Mouse (Mus musculus) hindbrain, embryonic 16.5 days (tissue): ENCODE data around the gene Tmcc1. TPM values are rescaled to one million over a fixed set of nuclear protein-coding genes. Genes with fewer than 3 reads are reported as not detected.
"Not testable (repeated sequence)": the region's sequence is repeated elsewhere in the genome, so short reads cannot be mapped to it uniquely, and the experiment has no call there.

Experiments
- ATAC-seq: fragments of 200-750 bp; cut with Nextera tagmentation; 2 replicates; pipeline ENCODE4 v1.8.0; 2017; ENCODE audit warnings: moderate TSS enrichment, moderate library complexity
- H3K27ac ChIP-seq: fragments of 300-500 bp; sonication (generic); 2 replicates; pipeline ENCODE4 v1.5.1; 2014; ENCODE audit warnings: low read depth, mild to moderate bottlenecking, control low read depth, low read length, moderate library complexity
- H3K27me3 ChIP-seq: fragments of 300-500 bp; sonication (generic); replicated peaks from 2 replicates; pipeline ENCODE4 v1.6.1; 2014; ENCODE audit warnings: low read length; ENCODE audit not compliant: control insufficient read depth, insufficient read depth
- H3K36me3 ChIP-seq: fragments of 300-500 bp; sonication (generic); 2 replicates; pipeline ENCODE4 v1.6.1; 2014; ENCODE audit warnings: mild to moderate bottlenecking, low read length, moderate library complexity, mixed read lengths; ENCODE audit not compliant: control insufficient read depth, insufficient read depth
- H3K4me1 ChIP-seq: fragments of 300-500 bp; sonication (generic); 2 replicates; pipeline ENCODE4 v1.6.1; 2014; ENCODE audit warnings: low read depth, low read length; ENCODE audit not compliant: control insufficient read depth, insufficient read depth
- H3K4me2 ChIP-seq: fragments of 300-500 bp; sonication (generic); 2 replicates; pipeline ENCODE4 v1.6.1; 2014; ENCODE audit warnings: mild to moderate bottlenecking, low read length, control low read depth, moderate library complexity
- H3K4me3 ChIP-seq: fragments of 300-500 bp; sonication (generic); 2 replicates; pipeline ENCODE4 v1.5.1; 2014; ENCODE audit warnings: mild to moderate bottlenecking, low read length, control low read depth, moderate library complexity
- H3K9ac ChIP-seq: fragments of 300-500 bp; sonication (generic); 2 replicates; pipeline ENCODE4 v1.6.1; 2014; ENCODE audit warnings: low read depth, mild to moderate bottlenecking, control low read depth, low read length, moderate library complexity
- H3K9me3 ChIP-seq: fragments of 300-500 bp; sonication (generic); 2 replicates; pipeline ENCODE4 v1.6.1; 2014; ENCODE audit warnings: mild to moderate bottlenecking, low read length, moderate library complexity; ENCODE audit not compliant: control insufficient read depth
- WGBS: fragments of 180-500 bp; shearing (Covaris S2); extraction: QIAGEN DNeasy Blood & Tissue Kit; methylation state at CpG from one replicate; pipeline ENCODE4 v1.1.7; 2014; 5-methylcytosine and 5-hydroxymethylcytosine counted together
- polyA plus RNA-seq: library from polyadenylated mRNA; unstranded; fragments of >200 nt; fragmentation: Nextera tagmentation; extraction: Ambion mirVana; gene quantifications from 2 replicates; pipeline ENCODE4 v1.2.1, GENCODE M21; 2015

Tmcc1 gene
- polyA plus RNA-seq, 1 experiment from 2014 or later = 23.4 TPM

GRCm38 (mm10) chr6:116173511-116174099 lies 19.7 kb downstream of the Tmcc1 start:
- H3K4me3 ChIP-seq, H3K9me3 ChIP-seq, H3K27ac ChIP-seq, H3K4me2 ChIP-seq, H3K27me3 ChIP-seq, H3K36me3 ChIP-seq, ATAC-seq, H3K4me1 ChIP-seq, H3K9ac ChIP-seq: not testable (repeated sequence)
- WGBS = 70% methylated on average over 37 of the region's 37 CpGs

DNA sequence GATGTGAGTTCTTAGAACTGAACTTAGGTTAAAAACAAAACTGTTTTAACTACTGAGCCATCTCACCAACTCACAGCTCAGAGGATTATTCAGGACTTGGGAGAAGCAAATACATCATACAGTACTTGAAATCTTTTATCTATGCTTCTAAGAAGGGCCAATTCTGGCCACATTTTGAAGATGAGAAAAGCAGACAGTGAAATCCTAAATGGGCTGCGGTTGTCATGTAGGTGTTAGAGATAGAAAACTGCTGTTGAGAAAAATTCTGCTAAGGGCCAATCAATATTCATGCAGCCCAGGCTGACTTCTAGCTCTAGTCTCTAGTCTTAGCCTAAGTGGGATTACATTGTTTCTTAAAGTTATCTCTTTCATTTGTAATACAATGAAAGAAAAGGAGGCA lies 26.9 kb downstream of the Tmcc1 start:
- Histone ChIP-seq H3K27me3 (no peaks in the 10 kb centered on the region), H3K9ac (no peak overlapping the region), H3K4me1 (no peaks in the 10 kb centered on the region), H3K36me3 (0 out of 2 replicates have a peak, but pooled peaks cover 2% of the 10 kb centered on the region), H3K4me3 (no peak overlapping the region), H3K4me2 (no peak overlapping the region), H3K27ac (no peak overlapping the region), H3K9me3 (no peaks in the 10 kb centered on the region)
- no peak for ATAC-seq
- 93% methylated on average over 1 of the region's 1 CpGs for WGBS

DNA sequence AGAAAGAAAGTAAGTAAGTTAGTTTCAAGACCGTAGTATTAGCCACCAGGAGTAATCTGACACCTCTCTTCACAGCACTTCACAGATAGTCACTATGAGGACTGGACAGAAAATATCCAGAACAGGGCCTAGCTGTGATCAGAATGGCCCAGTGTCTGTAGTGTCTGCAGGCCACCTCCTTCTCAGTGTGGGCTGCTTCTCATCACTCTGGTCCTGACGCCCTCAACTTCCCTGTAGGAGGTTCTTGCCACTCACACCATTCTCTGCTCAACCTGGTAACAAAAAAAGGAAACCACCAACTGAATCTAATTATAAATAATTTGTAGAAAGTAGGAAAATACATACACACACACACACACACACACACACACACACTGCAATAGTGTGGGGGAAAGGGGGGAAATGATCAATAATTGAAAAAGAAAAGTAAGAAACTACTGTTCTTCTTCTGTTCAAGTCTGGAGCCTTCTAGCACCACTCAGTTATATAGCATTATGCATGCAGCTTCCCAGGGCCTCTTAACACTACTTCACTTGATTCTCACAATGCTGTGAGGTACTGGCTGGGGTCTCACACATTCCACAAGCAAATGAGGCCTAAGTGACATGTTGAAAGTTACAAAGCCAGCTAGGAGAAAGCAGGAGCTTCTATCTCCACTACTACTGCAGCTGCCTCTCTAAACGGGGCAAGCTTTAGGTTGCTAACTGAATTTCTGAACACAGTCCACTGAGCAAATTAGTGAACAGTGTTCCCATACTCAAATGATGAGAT lies 38.2 kb downstream of the Tmcc1 start:
- Histone ChIP-seq H3K4me1 (no peaks in the 10 kb centered on the region; the same call in 1 of the 2 replicates), H3K27ac (no peak overlapping the region), H3K9me3 (no peaks in the 10 kb centered on the region), H3K27me3 (no peaks in the 10 kb centered on the region), H3K4me2 (no peak overlapping the region), H3K36me3 (no peaks in the 10 kb centered on the region), H3K4me3 (no peak overlapping the region), H3K9ac (no peak overlapping the region)
- ATAC-seq = no peak
- WGBS = 16% methylated on average over 3 of the region's 3 CpGs

DNA sequence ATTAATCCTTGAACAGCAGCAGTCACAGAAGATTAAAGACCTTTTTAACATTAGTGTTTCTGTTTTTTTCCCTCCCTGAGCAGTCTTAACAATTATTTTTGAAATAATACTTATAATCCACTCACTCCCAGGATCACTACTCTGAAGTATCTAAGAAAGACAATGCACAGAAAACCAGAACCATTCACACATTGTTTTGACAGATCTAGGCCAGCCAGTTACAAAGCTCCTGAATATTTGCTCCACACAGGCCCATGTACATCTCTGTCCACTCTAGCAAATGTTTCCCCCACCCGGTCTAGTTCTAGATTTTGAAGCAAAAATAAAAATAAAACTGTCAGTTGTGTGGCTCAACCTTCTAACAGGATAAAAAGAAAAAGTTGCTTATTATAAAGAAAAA lies 45.9 kb downstream of the Tmcc1 start:
- H3K9me3 ChIP-seq = no peaks in the 10 kb centered on the region
- H3K36me3 ChIP-seq = no peaks in the 10 kb centered on the region
- H3K9ac ChIP-seq = no peak overlapping the region
- WGBS = 83% methylated on average over 1 of the region's 1 CpGs
- H3K4me1 ChIP-seq = no peaks in the 10 kb centered on the region
- H3K27ac ChIP-seq = no peak overlapping the region
- no peak for ATAC-seq
- no peaks in the 10 kb centered on the region for H3K27me3 ChIP-seq
- no peak overlapping the region for H3K4me3 ChIP-seq
- no peak overlapping the region for H3K4me2 ChIP-seq

DNA sequence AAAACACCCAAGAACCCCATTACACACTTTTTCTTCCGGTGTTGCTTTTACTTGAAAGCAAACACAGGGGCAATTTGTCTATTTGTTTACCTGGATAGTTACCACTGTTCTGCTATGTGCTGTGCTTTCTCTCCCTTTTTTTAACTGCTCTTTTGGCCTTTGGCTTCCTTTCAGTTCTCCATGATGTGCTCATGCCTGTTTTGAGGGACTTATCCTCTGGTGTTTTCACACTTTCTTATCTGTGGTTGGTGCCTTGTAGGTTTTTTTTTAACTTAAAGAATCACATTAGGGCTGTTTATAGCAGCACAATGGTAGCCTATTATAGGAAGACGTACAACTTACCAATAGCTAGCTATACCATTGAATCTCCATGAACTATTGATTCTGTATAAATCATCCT lies 51.6 kb downstream of the Tmcc1 start:
- Histone ChIP-seq H3K36me3 (no peaks in the 10 kb centered on the region), H3K4me1 (no peaks in the 10 kb centered on the region; the same call in 1 of the 2 replicates), H3K4me3 (no peak overlapping the region), H3K9ac (no peak overlapping the region), H3K9me3 (no peaks in the 10 kb centered on the region), H3K27ac (no peak overlapping the region), H3K27me3 (no peaks in the 10 kb centered on the region), H3K4me2 (no peak overlapping the region)
- 55% methylated on average over 2 of the region's 2 CpGs for WGBS
- no peak for ATAC-seq

GRCm38 (mm10) chr6:116140782-116141181 lies 52.5 kb downstream of the Tmcc1 start:
- H3K9ac ChIP-seq = no peak overlapping the region
- ATAC-seq = no peak
- H3K4me3 ChIP-seq = no peak overlapping the region
- H3K36me3 ChIP-seq = no peaks in the 10 kb centered on the region
- no peaks in the 10 kb centered on the region for H3K9me3 ChIP-seq
- H3K4me1 ChIP-seq = no peaks in the 10 kb centered on the region; the same call in 1 of the 2 replicates
- H3K4me2 ChIP-seq = no peak overlapping the region
- H3K27ac ChIP-seq = no peak overlapping the region
- no peaks in the 10 kb centered on the region for H3K27me3 ChIP-seq

DNA sequence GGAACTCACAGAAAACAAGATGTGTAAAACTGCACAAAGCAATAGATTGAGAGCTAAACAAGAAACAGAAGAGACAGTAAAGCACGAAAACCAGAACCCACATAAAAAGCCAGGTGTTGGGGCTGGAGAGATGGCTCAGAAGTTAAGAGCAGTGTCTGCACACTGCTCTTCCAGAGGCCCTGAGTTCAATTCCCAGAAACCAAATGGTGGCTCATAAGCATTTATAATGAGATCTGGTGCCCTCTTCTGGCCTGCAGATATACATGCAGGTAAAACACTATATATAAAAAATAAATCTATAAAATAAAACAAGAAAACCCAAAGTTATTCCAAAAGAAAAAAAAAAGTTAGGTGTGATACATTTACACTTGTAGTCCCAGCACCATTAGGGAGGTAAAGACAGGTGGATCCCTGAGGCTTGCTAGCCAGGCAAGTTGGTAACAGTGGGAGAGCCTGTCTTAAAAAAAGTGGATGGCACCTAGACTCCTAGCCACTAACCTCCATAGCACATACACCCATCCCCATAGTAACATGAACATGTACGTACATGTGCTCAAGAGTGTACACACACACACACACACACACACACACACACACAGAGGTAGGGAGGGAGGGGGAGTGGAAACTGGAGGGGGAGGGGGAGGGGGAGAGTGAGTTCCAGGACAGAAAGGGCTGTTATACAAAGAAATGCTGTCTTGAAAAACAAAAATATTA lies 54.0 kb downstream of the Tmcc1 start:
- no peak overlapping the region for H3K4me3 ChIP-seq
- no peaks in the 10 kb centered on the region for H3K9me3 ChIP-seq
- 54% methylated on average over 2 of the region's 2 CpGs for whole genome bisulfite sequencing
- no peak overlapping the region for H3K27ac ChIP-seq
- H3K36me3 ChIP-seq = no peaks in the 10 kb centered on the region
- ATAC-seq = no peak
- H3K4me1 ChIP-seq = no peaks in the 10 kb centered on the region; the same call in 1 of the 2 replicates
- no peaks in the 10 kb centered on the region for H3K27me3 ChIP-seq
- no peak overlapping the region for H3K4me2 ChIP-seq
- H3K9ac ChIP-seq = no peak overlapping the region

DNA sequence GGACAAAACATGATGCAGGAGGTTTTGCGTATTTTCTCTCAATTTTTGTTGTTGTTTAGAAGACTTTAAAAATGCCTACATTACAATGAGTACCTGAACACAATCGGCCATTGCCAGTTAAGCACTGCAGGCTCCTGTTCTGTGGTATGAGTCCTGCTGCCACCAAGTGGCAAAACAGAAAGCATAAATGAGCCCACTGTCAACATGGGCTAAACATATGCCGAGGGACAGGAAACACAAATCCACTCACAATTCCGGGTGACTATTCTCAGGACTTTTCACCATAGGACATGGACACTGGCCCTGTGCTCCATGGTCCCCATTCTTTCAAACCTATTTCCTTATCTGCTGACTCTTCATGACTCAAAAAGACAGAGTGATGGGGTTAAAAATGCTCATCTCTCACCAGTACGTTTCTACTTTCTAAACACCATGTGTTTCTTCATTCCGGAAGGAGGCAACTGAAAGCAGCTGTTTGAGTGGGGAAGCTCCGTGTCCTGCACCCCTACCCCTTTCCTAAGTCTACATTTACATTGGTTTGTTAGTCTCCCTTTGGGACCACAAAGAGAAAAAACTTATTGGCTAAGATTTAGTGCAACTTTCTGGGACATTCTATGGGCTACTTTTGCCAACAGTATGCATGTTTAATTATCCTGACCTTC lies 57.2 kb downstream of the Tmcc1 start:
- ATAC-seq = no peak
- H3K4me1 ChIP-seq = no peaks in the 10 kb centered on the region; the same call in 1 of the 2 replicates
- WGBS = 61% methylated on average over 7 of the region's 7 CpGs

DNA sequence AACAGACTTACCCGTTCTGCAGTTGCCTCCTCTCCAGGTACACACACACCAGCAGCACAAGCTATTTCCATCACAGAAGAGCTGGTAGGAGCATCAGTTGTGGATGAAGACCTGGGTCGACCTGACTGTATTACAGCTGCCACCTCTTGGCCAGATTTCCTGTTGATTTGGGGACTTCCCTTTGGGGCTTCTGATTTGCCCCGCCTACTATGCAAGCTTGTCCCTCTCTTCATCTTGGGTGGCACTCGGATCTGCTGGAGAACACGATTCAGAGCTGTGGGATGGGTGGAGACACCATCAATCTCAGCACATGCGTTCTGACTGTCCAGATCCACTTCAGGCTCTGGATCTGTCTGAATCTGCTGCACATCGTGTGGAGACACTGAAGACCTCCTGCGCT lies 59.5 kb downstream of the Tmcc1 start:
- Histone ChIP-seq H3K9me3 (no peaks in the 10 kb centered on the region), H3K36me3 (no peaks in the 10 kb centered on the region), H3K4me1 (no peaks in the 10 kb centered on the region), H3K4me3 (no peak overlapping the region), H3K4me2 (no peak overlapping the region), H3K9ac (no peak overlapping the region), H3K27me3 (no peaks in the 10 kb centered on the region), H3K27ac (no peak overlapping the region)
- ATAC-seq = no peak
- 83% methylated on average over 8 of the region's 8 CpGs for WGBS

More for the DNA sequence above, 57.2 kb downstream of the Tmcc1 start:
- Histone ChIP-seq H3K9ac (no peak overlapping the region), H3K36me3 (no peaks in the 10 kb centered on the region), H3K4me3 (no peak overlapping the region), H3K27ac (no peak overlapping the region), H3K4me2 (no peak overlapping the region), H3K9me3 (no peaks in the 10 kb centered on the region), H3K27me3 (no peaks in the 10 kb centered on the region)
